Mouse (Mus musculus) Patski (cell line): ENCODE measurements around the gene Cd300ld3. TPM values are rescaled to one million over a fixed set of nuclear protein-coding genes. Genes with fewer than 3 reads are reported as not detected.

Experiments used
- ATAC-seq: fragments of 100-300 bp; one replicate; pipeline ENCODE4 v1.8.0; 2021
- CTCF ChIA-PET: fragments of 350-600 bp; sonication (Branson Sonifier 250); formaldehyde crosslinking; loops from one replicate; lab custom pipeline; 2022; ENCODE audit warnings: inconsistent platforms; lab: Charles Lee
- POLR2A ChIA-PET: fragments of 350-600 bp; sonication (Branson Sonifier 250); formaldehyde crosslinking; loops from one replicate; lab custom pipeline; 2022; ENCODE audit warnings: antibody characterized with exemption, inconsistent platforms; lab: Charles Lee
- DNase-seq: peaks from one replicate; pipeline ENCODE4 v3.0.0-alpha.2; 2011; ENCODE audit warnings: low read depth, low spot score
- H3K27me3 ChIP-seq: fragments of 371-371 bp; one replicate; pipeline ENCODE4 v1.5.1; 2021
- CTCF ChIP-seq: fragments of 100-300 bp; IDR thresholded peaks from one replicate; pipeline ENCODE4 v1.5.1; 2021
- in situ Hi-C: fragments of 300-500 bp; cut with MboI; formaldehyde crosslinking; loops from 3 replicates; pipeline ENCODE4 v1.11.1; 2018; ENCODE audit warnings: low pct_unique_long_range_greater_than_20kb, mixed read lengths
- polyA plus RNA-seq: library from polyadenylated mRNA; unstranded; gene quantifications from one replicate; pipeline ENCODE4 v1.2.3, GENCODE M21; 2021

Cd300ld3 gene
- not detected for polyA plus RNA-seq

- POLR2A ChIA-PET: no interaction called here
- TF ChIP-seq CTCF: no peak
- CTCF ChIA-PET: no interaction called here
Observed at GRCm38 (mm10) chr11:115048259-115048658, at the start of gene Cd300ld3. Cd300ld3 (minus strand) TSS chr11:115048409.

GRCm38 (mm10) chr11:115092140-115092539 is 43.9 kb upstream of the Cd300ld3 start:
- ChIA-PET POLR2A (no interaction called here), CTCF (no interaction called here)
- no peak for ATAC-seq
- DNase-seq: no peak
- in situ Hi-C loops: no loop called here
- peaks cover 18% of the 10 kb centered on the region for H3K27me3 ChIP-seq
- TF ChIP-seq CTCF: no peak

More at GRCm38 (mm10) chr11:115048259-115048658, at the start of gene Cd300ld3:
- no peak for ATAC-seq
- no peak for DNase-seq
- in situ Hi-C loops: no loop called here
- no peaks in the 10 kb centered on the region for H3K27me3 ChIP-seq

DNA sequence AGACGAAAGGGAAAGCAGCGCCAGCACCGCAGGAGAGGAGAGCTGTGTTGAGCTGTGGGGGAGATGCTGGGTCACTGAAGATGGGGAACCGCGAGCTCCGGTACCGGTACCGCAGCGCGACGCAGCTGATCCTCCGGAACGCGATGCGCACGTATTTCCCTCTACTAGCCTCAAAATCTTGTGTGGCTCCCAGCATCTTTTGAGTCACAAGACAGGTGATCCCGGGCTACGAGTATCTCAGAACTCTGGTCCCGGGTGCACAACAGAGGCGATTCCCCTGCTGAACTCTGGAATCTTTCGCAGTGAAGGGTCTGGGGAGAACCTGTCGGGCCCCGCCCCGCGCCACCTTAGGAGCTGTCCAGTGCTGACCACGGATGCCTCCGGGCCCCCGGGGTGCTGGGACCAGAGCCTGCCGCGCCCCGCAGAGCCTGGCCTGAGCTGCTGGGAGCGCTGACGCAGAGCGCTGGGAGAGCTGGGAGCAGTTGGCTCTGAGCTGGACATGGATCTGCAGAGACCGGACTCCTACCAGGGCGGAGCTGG is 43.2 kb upstream of the Cd300ld3 start, which contains the start of gene Rab37:
Gene Rab37, plus strand, starts transcription at position 70 of the 540 bp plus-strand sequence.
- H3K27me3 ChIP-seq: peaks cover 20% of the 10 kb centered on the region
- no peak for TF ChIP-seq CTCF
- DNase-seq (no peak), ATAC-seq (no peak)
- ChIA-PET CTCF (interaction anchor here (0.6 to 1.4 kb wide), 2 partner anchors 60 to 62 kb away, joined by 3 read pairs; no protein-coding TSS in a partner anchor), POLR2A (no interaction called here)
- in situ Hi-C loops: no loop called here

DNA sequence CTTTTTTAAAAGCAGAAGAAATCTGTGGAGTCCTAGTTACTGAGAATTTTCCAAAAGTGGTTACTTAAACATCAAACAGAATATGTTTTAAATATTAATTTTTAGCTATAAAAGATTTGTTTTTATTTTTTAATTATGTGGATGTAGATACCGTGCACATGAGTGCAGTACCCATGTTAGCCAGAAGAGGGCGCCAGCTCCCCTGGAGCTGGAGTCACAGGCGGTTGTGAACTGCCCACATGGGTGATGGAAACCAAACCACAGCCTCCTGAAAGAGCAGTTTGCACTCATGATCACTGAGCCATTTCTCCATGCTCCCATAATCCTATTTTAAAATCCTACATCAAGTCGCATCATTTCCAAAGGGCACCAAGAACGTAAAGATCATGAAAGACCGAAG is 41.6 kb upstream of the Cd300ld3 start:
- in situ Hi-C loops: no loop called here
- TF ChIP-seq CTCF: peak; percentile 47
- POLR2A ChIA-PET: no interaction called here
- no peak for DNase-seq
- peaks cover 26% of the 10 kb centered on the region for H3K27me3 ChIP-seq
- no peak for ATAC-seq
- CTCF ChIA-PET: interaction anchor here (1.6 kb wide), 1 partner anchor 8 kb away, joined by 4 read pairs; no protein-coding TSS in a partner anchor

DNA sequence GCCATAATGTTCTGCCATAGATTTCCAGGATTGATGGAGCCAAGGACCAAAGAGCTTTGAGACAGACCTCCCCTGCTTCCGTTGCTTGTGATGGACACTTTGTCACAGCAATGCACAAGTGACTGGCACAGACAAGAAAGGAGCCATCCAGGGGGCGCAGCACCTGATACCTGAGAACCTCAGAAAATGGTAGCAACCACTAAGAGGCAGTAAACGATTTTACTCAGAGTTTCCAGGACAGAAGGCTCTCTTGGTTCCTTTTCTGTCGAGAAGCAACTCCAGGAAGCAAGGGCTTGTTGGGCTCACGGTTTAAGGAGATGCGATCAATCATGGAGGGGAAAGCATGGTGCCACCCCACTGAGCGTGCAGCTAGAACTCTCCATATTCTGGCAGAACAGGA is 38.0 kb upstream of the Cd300ld3 start:
- ATAC-seq: no peak
- ChIA-PET POLR2A (no interaction called here), CTCF (no interaction called here)
- no peak for DNase-seq
- H3K27me3 ChIP-seq: peaks cover 16% of the 10 kb centered on the region
- in situ Hi-C loops: no loop called here
- no peak for TF ChIP-seq CTCF

- CTCF ChIA-PET: interaction anchor here (2.2 kb wide), 1 partner anchor 9 kb away, joined by 7 read pairs; no protein-coding TSS in a partner anchor
- TF ChIP-seq CTCF: no peak
- POLR2A ChIA-PET: no interaction called here
- peaks cover 15% of the 10 kb centered on the region for H3K27me3 ChIP-seq
- DNase-seq (no peak), ATAC-seq (no peak)
- in situ Hi-C loops: no loop called here
Observed at GRCm38 (mm10) chr11:115085064-115085463, 36.9 kb upstream of the Cd300ld3 start.

GRCm38 (mm10) chr11:115084595-115084994 is 36.4 kb upstream of the Cd300ld3 start:
- POLR2A ChIA-PET: no interaction called here
- H3K27me3 ChIP-seq: peaks cover 15% of the 10 kb centered on the region
- CTCF ChIA-PET: interaction anchor here (2.2 kb wide), 1 partner anchor 9 kb away, joined by 7 read pairs; no protein-coding TSS in a partner anchor
- no peak for TF ChIP-seq CTCF
- no peak for ATAC-seq
- DNase-seq: no peak
- in situ Hi-C loops: loop anchor here (5.0 kb wide), 1 partner anchor 73 kb away; no protein-coding TSS in a partner anchor

DNA sequence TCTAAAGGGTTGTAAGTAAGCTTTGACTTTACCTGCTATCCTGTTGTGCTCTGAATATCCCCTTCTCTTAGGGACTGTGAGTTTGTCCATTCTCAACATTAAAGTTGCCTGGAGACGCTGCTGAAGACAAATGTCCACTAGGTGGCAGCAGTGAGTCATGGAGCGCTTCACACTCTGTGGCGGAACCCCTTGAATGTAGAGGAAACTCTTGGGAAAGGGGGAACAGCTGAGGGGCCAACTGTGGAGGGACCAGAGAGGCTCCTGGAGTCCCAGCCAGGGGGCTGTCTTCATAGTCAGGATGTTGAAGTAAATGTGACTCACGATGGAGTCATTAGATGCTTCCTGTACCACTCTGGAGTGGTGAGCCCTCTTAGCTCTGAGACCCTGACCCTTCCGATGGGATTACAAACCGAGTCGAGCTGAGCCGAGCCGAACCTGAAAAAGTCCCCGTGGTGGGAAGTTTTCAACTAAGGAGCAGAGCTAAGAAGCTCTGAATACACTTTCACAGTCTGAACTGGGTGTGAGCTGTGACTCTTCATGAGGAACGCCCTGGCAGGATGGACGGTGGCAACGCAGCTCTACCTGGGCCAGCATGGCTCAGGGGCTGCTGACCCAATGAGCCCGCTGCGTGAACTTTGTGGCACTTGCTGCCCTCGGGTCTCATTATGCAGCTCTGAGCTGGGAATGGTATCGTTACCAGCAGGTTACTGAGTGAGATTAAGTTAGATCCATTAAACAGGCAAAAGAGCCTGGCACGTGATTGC is 35.3 kb upstream of the Cd300ld3 start:
- ATAC-seq: no peak
- POLR2A ChIA-PET: no interaction called here

GRCm38 (mm10) chr11:115082196-115082595 is 34.0 kb upstream of the Cd300ld3 start:
- no peak for TF ChIP-seq CTCF
- H3K27me3 ChIP-seq: peaks cover 12% of the 10 kb centered on the region
- ChIA-PET CTCF (interaction anchor here (1.3 to 3.8 kb wide), 3 partner anchors 8 to 72 kb away, joined by 4 to 29 read pairs (median 4); no protein-coding TSS in a partner anchor), POLR2A (no interaction called here)
- in situ Hi-C loops: loop anchor here (5.0 kb wide), 1 partner anchor 75 kb away; no protein-coding TSS in a partner anchor
- ATAC-seq (peak; percentile 15), DNase-seq (no peak)

More for the DNA sequence above, 35.3 kb upstream of the Cd300ld3 start:
- peak; percentile 22 for DNase-seq
- in situ Hi-C loops: loop anchor here (5.0 kb wide), 1 partner anchor 74 kb away; no protein-coding TSS in a partner anchor
- peak; percentile 94 for TF ChIP-seq CTCF
- peaks cover 15% of the 10 kb centered on the region for H3K27me3 ChIP-seq
- CTCF ChIA-PET: interaction anchor here (0.8 to 3.8 kb wide), 5 partner anchors 10 to 99 kb away, joined by 3 to 29 read pairs (median 4); no protein-coding TSS in a partner anchor

GRCm38 (mm10) chr11:115081373-115081772 is 33.2 kb upstream of the Cd300ld3 start:
- TF ChIP-seq CTCF: no peak
- POLR2A ChIA-PET: interaction anchor here (1.0 kb wide), 1 partner anchor 73 kb away, joined by 3 read pairs; no protein-coding TSS in a partner anchor
- peaks cover 9% of the 10 kb centered on the region for H3K27me3 ChIP-seq
- CTCF ChIA-PET: interaction anchor here (1.2 to 3.8 kb wide), 4 partner anchors 9 to 73 kb away, joined by 3 to 29 read pairs (median 4); no protein-coding TSS in a partner anchor
- in situ Hi-C loops: loop anchor here (5.0 kb wide), 1 partner anchor 76 kb away; no protein-coding TSS in a partner anchor
- no peak for DNase-seq
- no peak for ATAC-seq
